Mouse (Mus musculus): ENCODE measurements around the gene Acp6.

- TF ChIP-seq POLR2A (IDR thresholded peaks at IDR 0.05; ENCODE audit: control insufficient read depth in 1 of 2, insufficient read depth in 1 of 2, low read depth in 1 of 2, low read length in 2 of 2, poor library complexity in 1 of 2) (no peak), POLR2AphosphoS5 (IDR thresholded peaks at IDR 0.05; ENCODE audit: borderline replicate concordance, low read depth, low read length) (no peak), E2F4 (IDR thresholded peaks at IDR 0.05; ENCODE audit: borderline replicate concordance, low read depth, low read length) (no peak), ZC3H11A (IDR thresholded peaks at IDR 0.05; ENCODE audit: low read depth, low read length) (no peak), CTCF (IDR thresholded peaks at IDR 0.05 in 2 of 3, conservative IDR thresholded peaks at IDR 0.05 in 1 of 3; ENCODE audit: control insufficient read depth in 1 of 3, insufficient read depth in 1 of 3, low read depth in 2 of 3, low read length in 3 of 3, poor library complexity in 1 of 3, severe bottlenecking in 1 of 3) (no peak)
Measured at GRCm38 (mm10) chr3:97161773-97162172, 3.2 kb downstream of the Acp6 start.

All from MEL (cell line).